Mouse (Mus musculus) ES-Bruce4 (cell line): ENCODE measurements around the gene Sfswap. TPM values are rescaled to one million over a fixed set of nuclear protein-coding genes. Genes with fewer than 3 reads are reported as not detected.

Experiments
- H3K27ac ChIP-seq: 2 replicates; pipeline ENCODE4 v1.5.1; 2012; ENCODE audit warnings: low read length, inconsistent platforms; ENCODE audit not compliant: insufficient read depth
- H3K27me3 ChIP-seq: 2 replicates; pipeline ENCODE4 v1.6.1; 2012; ENCODE audit warnings: mild to moderate bottlenecking, low read length, inconsistent platforms; ENCODE audit not compliant: control insufficient read depth, poor library complexity, insufficient read depth, severe bottlenecking
- H3K36me3 ChIP-seq: 2 replicates; pipeline ENCODE4 v1.6.1; 2012; ENCODE audit warnings: inconsistent platforms, mild to moderate bottlenecking, low read length, moderate library complexity; ENCODE audit not compliant: control insufficient read depth, poor library complexity, insufficient read depth, severe bottlenecking
- H3K4me1 ChIP-seq: one replicate; pipeline ENCODE4 v1.8.1; 2011; ENCODE audit warnings: low read length; ENCODE audit not compliant: control insufficient read depth, insufficient read depth
- H3K4me3 ChIP-seq: 2 replicates; pipeline ENCODE4 v1.5.1; 2011; ENCODE audit warnings: low read depth, mild to moderate bottlenecking, low read length
- H3K9ac ChIP-seq: 2 replicates; pipeline ENCODE4 v1.6.1; 2012; ENCODE audit warnings: low read depth, mild to moderate bottlenecking, inconsistent platforms; ENCODE audit not compliant: poor library complexity, severe bottlenecking
- H3K9me3 ChIP-seq: replicated peaks from 2 replicates; pipeline ENCODE4 v1.6.1; 2012; ENCODE audit warnings: mild to moderate bottlenecking, low read length, inconsistent platforms; ENCODE audit not compliant: control insufficient read depth, poor library complexity, insufficient read depth, severe bottlenecking
- CTCF ChIP-seq: IDR thresholded peaks from one replicate; pipeline ENCODE4 v1.8.1; 2011; ENCODE audit warnings: low read depth, low read length
- EP300 ChIP-seq: IDR thresholded peaks from 2 replicates; pipeline ENCODE4 v1.6.1; 2011; ENCODE audit warnings: low read depth, low read length; ENCODE audit not compliant: insufficient read depth
- POLR2A ChIP-seq: IDR thresholded peaks from one replicate; pipeline ENCODE4 v1.8.1; 2011; ENCODE audit warnings: low read length; ENCODE audit not compliant: insufficient read depth
- polyA plus RNA-seq: library from polyadenylated mRNA; stranded (reverse); fragments of >200 nt; gene quantifications from 2 replicates; pipeline ENCODE4 v1.2.4, GENCODE M21; 2011; ENCODE audit warnings: low read depth; ENCODE audit not compliant: missing spikeins, insufficient read depth, insufficient read length

Sfswap gene
- polyA plus RNA-seq, 1 experiment: 72.7 TPM

GRCm38 (mm10) chr5:129562342-129562741, 61.3 kb downstream of the Sfswap start:
- no peaks in the 10 kb centered on the region for H3K4me1 ChIP-seq
- H3K27ac ChIP-seq: no peak overlapping the region
- no peak overlapping the region for H3K4me3 ChIP-seq
- no peaks in the 10 kb centered on the region for H3K9me3 ChIP-seq
- H3K27me3 ChIP-seq: no peaks in the 10 kb centered on the region
- H3K9ac ChIP-seq: no peak overlapping the region
- TF ChIP-seq EP300: no peak
- TF ChIP-seq CTCF: no peak
- TF ChIP-seq POLR2A: no peak
- H3K36me3 ChIP-seq: peaks cover 25% of the 10 kb centered on the region

GRCm38 (mm10) chr5:129568596-129568995, 67.6 kb downstream of the Sfswap start:
- Histone ChIP-seq H3K36me3 (peaks cover 29% of the 10 kb centered on the region), H3K4me3 (no peak overlapping the region), H3K27me3 (no peaks in the 10 kb centered on the region), H3K4me1 (no peaks in the 10 kb centered on the region), H3K9ac (no peak overlapping the region), H3K9me3 (no peaks in the 10 kb centered on the region), H3K27ac (no peak overlapping the region)
- TF ChIP-seq EP300: no peak
- no peak for TF ChIP-seq POLR2A
- no peak for TF ChIP-seq CTCF

GRCm38 (mm10) chr5:129578201-129578600, 77.2 kb downstream of the Sfswap start:
- Histone ChIP-seq H3K4me3 (no peak overlapping the region), H3K9ac (no peak overlapping the region), H3K4me1 (no peaks in the 10 kb centered on the region), H3K9me3 (no peaks in the 10 kb centered on the region), H3K36me3 (no peaks in the 10 kb centered on the region), H3K27ac (no peak overlapping the region), H3K27me3 (no peaks in the 10 kb centered on the region)
- TF ChIP-seq EP300: no peak
- no peak for TF ChIP-seq POLR2A
- TF ChIP-seq CTCF: no peak

GRCm38 (mm10) chr5:129580046-129580445, 79.0 kb downstream of the Sfswap start:
- TF ChIP-seq EP300 (no peak), CTCF (no peak), POLR2A (no peak)
- Histone ChIP-seq H3K9ac (no peak overlapping the region), H3K27me3 (peaks cover 7% of the 10 kb centered on the region), H3K36me3 (no peaks in the 10 kb centered on the region), H3K4me3 (no peak overlapping the region), H3K27ac (no peak overlapping the region), H3K9me3 (no peaks in the 10 kb centered on the region), H3K4me1 (no peaks in the 10 kb centered on the region)

GRCm38 (mm10) chr5:129580572-129580971, 79.6 kb downstream of the Sfswap start:
- Histone ChIP-seq H3K9ac (no peak overlapping the region), H3K27ac (no peak overlapping the region), H3K27me3 (peaks cover 12% of the 10 kb centered on the region), H3K9me3 (no peaks in the 10 kb centered on the region), H3K4me3 (no peak overlapping the region), H3K36me3 (no peaks in the 10 kb centered on the region), H3K4me1 (no peaks in the 10 kb centered on the region)
- TF ChIP-seq CTCF (no peak), EP300 (no peak), POLR2A (no peak)

GRCm38 (mm10) chr5:129581015-129581414, 80.0 kb downstream of the Sfswap start:
- H3K36me3 ChIP-seq: no peaks in the 10 kb centered on the region

More at GRCm38 (mm10) chr5:129581015-129581414, 80.0 kb downstream of the Sfswap start:
- Histone ChIP-seq H3K4me3 (no peak overlapping the region), H3K27me3 (peaks cover 12% of the 10 kb centered on the region), H3K27ac (no peak overlapping the region), H3K4me1 (no peaks in the 10 kb centered on the region), H3K9me3 (no peaks in the 10 kb centered on the region), H3K9ac (no peak overlapping the region)
- TF ChIP-seq POLR2A (no peak), CTCF (no peak), EP300 (no peak)
